In genomic region chr7:129678431-129678830, GRCm38 (mm10) we compare ENCODE assay signal across 13 mouse cellular contexts.
DNase-seq lines count a peak whose midpoint lies in the region; ATAC-seq and TF ChIP-seq lines count a peak whose summit lies in the region.
"Had no signal": no experiment of that assay in that cellular context is flagged by ENCODE, and none has a peak within 500 bp of the region (broad histone marks: within the 10 kb centered on the region; RNA-seq: fewer than 3 reads in every experiment).

No protein-coding gene starts in this region.

- peak; percentile 34 for DNase-seq in kidney, postnatal 14 days
- DNase-seq in kidney, adult 8-10 months = no peak
- DNase-seq in adrenal gland, postnatal 36 days = peak; percentile 47 to 73
- no peak for DNase-seq in hindbrain, embryonic 11.5 days (ENCODE audit: low spot score)
- no peak for DNase-seq in liver, postnatal 0 days
- DNase-seq: gastrocnemius, postnatal 36 days; right cerebral cortex, postnatal 14 days; thymus, postnatal 36 days had no signal

- H3K4me3 ChIP-seq in limb, embryonic 13.5 days = no peak overlapping the region
- H3K4me3 ChIP-seq in neural tube, embryonic 15.5 days (replicated peaks) = no peak overlapping the region
- no peak overlapping the region for H3K4me3 ChIP-seq in hindbrain, embryonic 11.5 days (ENCODE audit: low read depth, low read length)
- H3K4me3 ChIP-seq in liver, postnatal 0 days (ENCODE audit: low read depth, low read length) = no peak overlapping the region
- H3K4me3 ChIP-seq: layer of hippocampus, adult 2 months had no signal

- no peak for TF ChIP-seq CTCF in liver, postnatal 0 days (IDR thresholded peaks at IDR 0.05; ENCODE audit: low read depth)

- H3K27me3 ChIP-seq in limb, embryonic 13.5 days = 0 out of 2 replicates have a peak, but pooled peaks cover 6% of the 10 kb centered on the region
- H3K27me3 ChIP-seq in neural tube, embryonic 15.5 days (replicated peaks) = peaks cover 22% of the 10 kb centered on the region
- no peaks in the 10 kb centered on the region for H3K27me3 ChIP-seq in hindbrain, embryonic 11.5 days (ENCODE audit: control insufficient read depth, insufficient read depth, low read length)
- no peaks in the 10 kb centered on the region for H3K27me3 ChIP-seq in liver, postnatal 0 days (ENCODE audit: insufficient read depth, low read length)

- H3K9ac ChIP-seq in limb, embryonic 13.5 days = no peak overlapping the region
- no peak overlapping the region for H3K9ac ChIP-seq in neural tube, embryonic 15.5 days (replicated peaks)
- no peak overlapping the region for H3K9ac ChIP-seq in hindbrain, embryonic 11.5 days (ENCODE audit: low read depth, low read length)
- H3K9ac ChIP-seq in liver, postnatal 0 days (replicated peaks) = no peak overlapping the region
- H3K9ac ChIP-seq: hindbrain, embryonic 14.5 days had no signal

- no peak for TF ChIP-seq EP300 in liver, postnatal 0 days (IDR thresholded peaks at IDR 0.05; ENCODE audit: low read depth)

- no peaks in the 10 kb centered on the region for H3K36me3 ChIP-seq in limb, embryonic 13.5 days
- H3K36me3 ChIP-seq in neural tube, embryonic 15.5 days = no peaks in the 10 kb centered on the region
- no peaks in the 10 kb centered on the region for H3K36me3 ChIP-seq in hindbrain, embryonic 11.5 days (ENCODE audit: control insufficient read depth, insufficient read depth, low read length)
- no peaks in the 10 kb centered on the region for H3K36me3 ChIP-seq in liver, postnatal 0 days (replicated peaks; ENCODE audit: insufficient read depth, low read length)

- peaks cover 42% of the 10 kb centered on the region for H3K4me1 ChIP-seq in limb, embryonic 13.5 days
- peaks cover 26% of the 10 kb centered on the region for H3K4me1 ChIP-seq in neural tube, embryonic 15.5 days
- no peaks in the 10 kb centered on the region; the same call in 1 of the 2 replicates for H3K4me1 ChIP-seq in hindbrain, embryonic 11.5 days (replicated peaks; ENCODE audit: control insufficient read depth, insufficient read depth, low read length)
- no peaks in the 10 kb centered on the region for H3K4me1 ChIP-seq in liver, postnatal 0 days (ENCODE audit: insufficient read depth)

- H3K9me3 ChIP-seq in limb, embryonic 13.5 days = no peaks in the 10 kb centered on the region
- no peaks in the 10 kb centered on the region for H3K9me3 ChIP-seq in neural tube, embryonic 15.5 days (replicated peaks)
- no peaks in the 10 kb centered on the region for H3K9me3 ChIP-seq in hindbrain, embryonic 11.5 days (ENCODE audit: control insufficient read depth, low read length)
- no peaks in the 10 kb centered on the region for H3K9me3 ChIP-seq in liver, postnatal 0 days (ENCODE audit: low read length)

- ATAC-seq in limb, embryonic 13.5 days (ENCODE audit: low FRiP score, low read depth) = no peak
- no peak for ATAC-seq in neural tube, embryonic 15.5 days (ENCODE audit: low FRiP score)
- ATAC-seq in hindbrain, embryonic 11.5 days (ENCODE audit: low FRiP score) = no peak
- ATAC-seq in liver, postnatal 0 days = no peak
- ATAC-seq: midbrain, embryonic 16.5 days had no signal

- H3K4me2 ChIP-seq in limb, embryonic 13.5 days (replicated peaks) = peak overlapping the region; percentile 23
- H3K4me2 ChIP-seq in neural tube, embryonic 15.5 days = 0 out of 2 replicates have a peak overlapping the region, but pooled peaks have one; percentile 3
- H3K4me2 ChIP-seq in hindbrain, embryonic 11.5 days (replicated peaks; ENCODE audit: low read depth, low read length) = no peak overlapping the region
- no peak overlapping the region for H3K4me2 ChIP-seq in liver, postnatal 0 days (ENCODE audit: low read depth, low read length)
- H3K4me2 ChIP-seq: hindbrain, embryonic 14.5 days had no signal

- peak overlapping the region; percentile 83 for H3K27ac ChIP-seq in limb, embryonic 13.5 days
- no peak overlapping the region for H3K27ac ChIP-seq in neural tube, embryonic 15.5 days (replicated peaks)
- no peak overlapping the region for H3K27ac ChIP-seq in hindbrain, embryonic 11.5 days (ENCODE audit: low read depth, low read length)
- no peak overlapping the region for H3K27ac ChIP-seq in liver, postnatal 0 days (ENCODE audit: low read depth)
- H3K27ac ChIP-seq: hindbrain, embryonic 14.5 days; layer of hippocampus, adult 2 months had no signal

- whole genome bisulfite sequencing in limb, embryonic 13.5 days = 9% methylated on average over 8 of the region's 8 CpGs
- WGBS in neural tube, embryonic 15.5 days = 30% methylated on average over 8 of the region's 8 CpGs
- 69% methylated on average over 8 of the region's 8 CpGs for WGBS in hindbrain, embryonic 11.5 days
- WGBS in liver, postnatal 0 days (ENCODE audit: insufficient replicate concordance) = 59% methylated on average over 8 of the region's 8 CpGs

Comparison
In these comparisons a context has a peak if more than half of its experiments do, and no peak if none do; other contexts are left out.
1. DNase-seq: peak in kidney, postnatal 14 days (single experiment) and adrenal gland, postnatal 36 days (2 of 2); none in kidney, adult 8-10 months (0 of 2), hindbrain, embryonic 11.5 days (single experiment) and liver, postnatal 0 days (single experiment).
2. H3K4me2 ChIP-seq: peak in limb, embryonic 13.5 days (single experiment) and neural tube, embryonic 15.5 days (single experiment); none in hindbrain, embryonic 11.5 days (single experiment) and liver, postnatal 0 days (single experiment).